Mouse (Mus musculus) adrenal gland, postnatal 14 days (tissue): ENCODE measurements at regions not wholly inside any gene's neighbourhood (a gene's known extent, or its start where the extent isn't known, plus 50 kb on each side); places are given as distances from the start of the nearest gene placed in this dataset.

ENCODE experiments used
- DNase-seq: peaks from one replicate; pipeline ENCODE4 v3.0.0; 2021; ENCODE audit warnings: mixed read lengths

GRCm38 (mm10) chr11:34153749-34154525 lies 54.0 kb downstream of the Foxi1 start:
- no peak for DNase-seq

GRCm38 (mm10) chr11:34149370-34149976 lies 51.1 kb upstream of the 4930469K13Rik start:
- DNase-seq = peak; percentile 88
